Mouse (Mus musculus) bone marrow, adult 2 months (tissue): ENCODE measurements at regions not wholly inside any gene's neighbourhood (a gene's known extent, or its start where the extent isn't known, plus 50 kb on each side); places are given as distances from the start of the nearest gene placed in this dataset.

Experiments
- CTCF ChIP-seq: fragments of 200-500 bp; IDR thresholded peaks from 2 replicates; pipeline ENCODE4 v1.5.1; 2011; ENCODE audit warnings: low read length, control low read depth; ENCODE audit not compliant: control insufficient read depth, insufficient read depth
- POLR2A ChIP-seq: fragments of 200-500 bp; IDR thresholded peaks from 2 replicates; pipeline ENCODE4 v1.6.1; 2011; ENCODE audit warnings: low read depth, mild to moderate bottlenecking, control low read depth, low read length, borderline replicate concordance; ENCODE audit not compliant: control insufficient read depth

GRCm38 (mm10) chr1:177337756-177338155 is 79.8 kb upstream of the Akt3 start:
- TF ChIP-seq CTCF (no peak), POLR2A (no peak)
